In the genomic region with DNA sequence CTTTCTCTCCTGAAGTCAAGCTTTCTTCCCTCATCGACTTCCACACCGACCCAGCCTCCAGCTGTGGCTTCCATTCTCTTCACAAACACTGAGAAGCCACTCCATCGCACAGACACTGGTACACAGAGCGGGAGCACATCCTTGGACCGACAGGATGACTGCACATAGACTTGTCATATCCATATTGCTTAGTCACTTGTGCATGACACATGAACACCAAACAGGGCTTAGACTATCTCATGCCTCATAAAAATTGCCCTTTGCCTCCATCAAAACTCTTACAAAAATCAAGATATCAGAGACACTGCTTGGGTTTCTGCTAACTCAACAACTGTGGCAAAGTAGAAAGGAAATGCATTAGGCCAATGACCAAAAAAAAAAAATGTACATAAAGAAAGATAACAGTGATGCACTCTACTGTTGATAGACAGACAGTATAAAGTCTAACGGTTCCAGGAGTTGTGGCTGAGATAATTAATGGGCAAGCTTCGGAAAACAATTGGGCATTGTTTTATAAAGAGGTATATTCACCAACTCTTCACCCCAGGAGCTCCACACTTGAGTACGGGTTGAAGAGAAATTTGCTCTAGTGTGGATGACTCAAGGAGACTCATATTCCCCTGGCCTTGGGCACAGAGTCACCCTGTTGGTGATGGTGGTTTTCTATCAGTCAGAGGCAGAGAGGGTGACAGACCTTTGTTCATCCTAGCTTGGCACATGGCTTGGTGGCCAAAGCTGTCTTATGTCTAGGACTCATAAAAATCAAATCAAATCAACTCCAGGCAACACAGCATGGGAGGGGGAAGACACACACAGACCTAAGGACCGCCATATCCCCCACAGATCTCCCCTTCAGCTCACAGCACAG, we compare ENCODE assay signal across 22 mouse cellular contexts. TPM values are rescaled to one million over a fixed set of nuclear protein-coding genes. Genes with fewer than 3 reads are reported as not detected.
A peak's percentile ranks its signal among the peaks of the same experiment; 100 is the strongest.
DNase-seq lines count a peak whose midpoint lies in the region; ATAC-seq lines count a peak whose summit lies in the region.
"Had no signal": no experiment of that assay in that cellular context is flagged by ENCODE, and none has a peak within 500 bp of the region (broad histone marks: within the 10 kb centered on the region; RNA-seq: fewer than 3 reads in every experiment).

No protein-coding gene starts in this region.

- peak overlapping the region; percentile 69 for H3K27ac ChIP-seq in intestine, embryonic 16.5 days (ENCODE audit: low read length)
- H3K27ac ChIP-seq: embryonic facial prominence, embryonic 15.5 days; forebrain, embryonic 10.5 days; heart, adult 2 months; heart, embryonic 15.5 days; hindbrain, embryonic 13.5 days; hindbrain, postnatal 0 days had no signal

- H3K9ac ChIP-seq in intestine, embryonic 16.5 days (ENCODE audit: low read depth, low read length), result no peak overlapping the region
- H3K9ac ChIP-seq: embryonic facial prominence, embryonic 15.5 days; heart, embryonic 15.5 days; hindbrain, embryonic 13.5 days had no signal

- peaks cover 21% of the 10 kb centered on the region for H3K4me1 ChIP-seq in megakaryocyte, embryonic 14.5 days
- H3K4me1 ChIP-seq in intestine, embryonic 16.5 days (ENCODE audit: control insufficient read depth, insufficient read depth, low read length), result peaks cover 27% of the 10 kb centered on the region
- H3K4me1 ChIP-seq: heart, embryonic 15.5 days; hindbrain, embryonic 13.5 days had no signal

- ATAC-seq in megakaryocyte, adult 5-6 weeks (ENCODE audit: poor library complexity, severe bottlenecking), result no peak
- ATAC-seq in intestine, embryonic 16.5 days, result peak; percentile 53
- ATAC-seq: forebrain, embryonic 14.5 days; hindbrain, postnatal 0 days had no signal

- no peaks in the 10 kb centered on the region for H3K9me3 ChIP-seq in megakaryocyte, embryonic 14.5 days
- no peaks in the 10 kb centered on the region for H3K9me3 ChIP-seq in intestine, embryonic 16.5 days (ENCODE audit: control insufficient read depth, low read length)
- H3K9me3 ChIP-seq: embryonic facial prominence, embryonic 15.5 days; forebrain, embryonic 10.5 days; heart, embryonic 15.5 days; hindbrain, embryonic 13.5 days had no signal

- 71% methylated on average over 9 of the region's 9 CpGs for WGBS in intestine, embryonic 16.5 days

- H3K4me2 ChIP-seq in intestine, embryonic 16.5 days (ENCODE audit: low read depth, low read length), result no peak overlapping the region
- H3K4me2 ChIP-seq: embryonic facial prominence, embryonic 15.5 days; heart, embryonic 11.5 days; heart, embryonic 15.5 days; hindbrain, embryonic 13.5 days had no signal

- peak overlapping the region; percentile 46 for H3K4me3 ChIP-seq in megakaryocyte, embryonic 14.5 days (replicated peaks)
- H3K4me3 ChIP-seq in intestine, embryonic 16.5 days (ENCODE audit: low read length), result no peak overlapping the region
- H3K4me3 ChIP-seq: embryonic facial prominence, embryonic 15.5 days; erythroblast, embryonic 14.5 days; forebrain, embryonic 10.5 days; heart, adult 2 months; heart, embryonic 15.5 days; hindbrain, embryonic 13.5 days had no signal

- peaks cover 11% of the 10 kb centered on the region for H3K27me3 ChIP-seq in megakaryocyte, embryonic 14.5 days (replicated peaks)
- no peaks in the 10 kb centered on the region for H3K27me3 ChIP-seq in intestine, embryonic 16.5 days (replicated peaks; ENCODE audit: control insufficient read depth, insufficient read depth, low read length)
- H3K27me3 ChIP-seq: CH12.LX; embryonic facial prominence, embryonic 15.5 days; heart, embryonic 15.5 days; hindbrain, embryonic 13.5 days had no signal

- DNase-seq in adrenal gland, adult 2 months, result peak; percentile 44
- DNase-seq in adrenal gland, postnatal 25 days, result no peak
- DNase-seq in MN1 (ENCODE audit: low spot score), result no peak
- no peak for DNase-seq in right cerebral cortex, postnatal 14 days
- DNase-seq: cerebellum, adult 11-12 months; cerebellum, adult 9-10 months; cerebellum, postnatal 25 days; gastrocnemius, postnatal 36 days; heart, adult 2 months; heart, postnatal 14 days had no signal

- no peaks in the 10 kb centered on the region for H3K36me3 ChIP-seq in megakaryocyte, embryonic 14.5 days (replicated peaks; ENCODE audit: low read length)
- no peaks in the 10 kb centered on the region for H3K36me3 ChIP-seq in intestine, embryonic 16.5 days (ENCODE audit: control insufficient read depth, insufficient read depth, low read length)
- H3K36me3 ChIP-seq: embryonic facial prominence, embryonic 15.5 days; forebrain, embryonic 10.5 days; heart, embryonic 15.5 days; hindbrain, embryonic 13.5 days had no signal

RNA-seq across cellular contexts. Expression of a gene that starts 29.6 kb away (rescaled TPM):
- 10 to 100 TPM; 27.2 to 27.9 TPM for total RNA-seq in adrenal gland, adult 2 months (2021)
- 13.9 and 17.1 TPM in 2 replicates for polyA plus RNA-seq in adrenal gland, adult 2 months (2012; rRNA removed)
- total RNA-seq in adrenal gland, postnatal 25 days (2021), result 37.6 and 39.8 TPM in 2 replicates
- 5.8 and 10.0 TPM in 2 replicates for polyA plus RNA-seq in megakaryocyte, embryonic 14.5 days (2012; ENCODE audit: insufficient read depth, low replicate concordance)
- 36.7 and 48.1 TPM in 2 replicates for total RNA-seq in megakaryocyte, adult 5-6 weeks (2015)
- total RNA-seq in megakaryocyte, adult 5-6 weeks (2017), result 43.0 and 43.7 TPM in 2 replicates
- 70.9 and 84.0 TPM in 2 replicates for polyA plus RNA-seq in intestine, embryonic 16.5 days (2015; fragmentation: Nextera tagmentation; extraction: Ambion mirVana)

RNA-seq across cellular contexts. Expression of a gene that starts 30.6 kb away (rescaled TPM):
- 10 to 100 TPM in 1 of 2 experiments, 1 to 10 TPM in 1; 5.7 to 23.9 TPM for total RNA-seq in adrenal gland, adult 2 months (2021)
- polyA plus RNA-seq in adrenal gland, adult 2 months (2012; rRNA removed), result 0.32 and 0.49 TPM in 2 replicates
- total RNA-seq in adrenal gland, postnatal 25 days (2021), result 9.5 and 10.7 TPM in 2 replicates
- polyA plus RNA-seq in megakaryocyte, embryonic 14.5 days (2012; ENCODE audit: insufficient read depth, low replicate concordance), result not detected in 2 replicates
- not detected in 2 replicates for total RNA-seq in megakaryocyte, adult 5-6 weeks (2015)
- total RNA-seq in megakaryocyte, adult 5-6 weeks (2017), result not detected in 2 replicates
- polyA plus RNA-seq in intestine, embryonic 16.5 days (2015; fragmentation: Nextera tagmentation; extraction: Ambion mirVana), result 96.4 and 96.9 TPM in 2 replicates
- polyA plus RNA-seq: erythroblast, embryonic 14.5 days had no signal

Comparison
In these comparisons a context has a peak if more than half of its experiments do, and no peak if none do; other contexts are left out.
1. RNA of a gene that starts 30.6 kb away (total RNA-seq): 5.7 to 23.9 TPM in adrenal gland, adult 2 months and 9.5 to 10.7 TPM in adrenal gland, postnatal 25 days; not detected in megakaryocyte, adult 5-6 weeks; every median in the first group is over 4 times any median in the second.